Mouse (Mus musculus) frontal cortex, postnatal 36 days (tissue): ENCODE results near the gene Gm38394.

ENCODE experiments used
- DNase-seq, 2 experiments: peaks; one replicate each; pipeline ENCODE4 v3.0.0; 2022; ENCODE audit warnings: low spot score in 2 of 2

The Gm38394 gene

GRCm38 (mm10) chr1:133664203-133664970 is 3.3 kb upstream of the Gm38394 start:
- no peak for DNase-seq

GRCm38 (mm10) chr1:133663427-133663826 is 2.3 kb upstream of the Gm38394 start:
- peak; percentile 23 to 65 for DNase-seq

GRCm38 (mm10) chr1:133662941-133663340 is 1.8 kb upstream of the Gm38394 start:
- no peak for DNase-seq

GRCm38 (mm10) chr1:133660466-133661202 is 484 bp downstream of the Gm38394 start, which contains the start of gene Zbed6:
Zbed6 (minus strand) TSS chr1:133660885.
- peak; percentile 45 to 56 for DNase-seq

- no peak for DNase-seq
These were observed 2.2 kb downstream of the Gm38394 start for GRCm38 (mm10) chr1:133658878-133659277.

- DNase-seq: no peak
These were observed 4.3 kb downstream of the Gm38394 start for GRCm38 (mm10) chr1:133656811-133657210.

GRCm38 (mm10) chr1:133653033-133653432 is 8.1 kb downstream of the Gm38394 start:
- DNase-seq: no peak

GRCm38 (mm10) chr1:133650288-133651055 is 10.6 kb downstream of the Gm38394 start:
- DNase-seq: no peak

- DNase-seq: no peak
These were observed 15.5 kb downstream of the Gm38394 start for GRCm38 (mm10) chr1:133645652-133646051.

GRCm38 (mm10) chr1:133641163-133641562 is 20.0 kb downstream of the Gm38394 start:
- DNase-seq: no peak

GRCm38 (mm10) chr1:133638517-133638916 is 22.6 kb downstream of the Gm38394 start:
- DNase-seq: no peak

GRCm38 (mm10) chr1:133632168-133632567 is 28.9 kb downstream of the Gm38394 start:
- DNase-seq: no peak

- no peak for DNase-seq
These were observed 36.1 kb downstream of the Gm38394 start for GRCm38 (mm10) chr1:133625052-133625451.

- no peak for DNase-seq
These were observed 42.8 kb downstream of the Gm38394 start for GRCm38 (mm10) chr1:133618311-133618710.

GRCm38 (mm10) chr1:133617908-133618307 is 43.2 kb downstream of the Gm38394 start:
- DNase-seq: no peak

GRCm38 (mm10) chr1:133613817-133614216 is 47.3 kb downstream of the Gm38394 start:
- DNase-seq: no peak

- no peak for DNase-seq
These were observed 49.7 kb downstream of the Gm38394 start for GRCm38 (mm10) chr1:133611436-133611835.

GRCm38 (mm10) chr1:133610601-133611000 is 50.5 kb downstream of the Gm38394 start:
- DNase-seq: no peak

- DNase-seq: peak; percentile 93 to 94
These were observed 51.2 kb downstream of the Gm38394 start, which contains the start of gene Snrpe for GRCm38 (mm10) chr1:133609771-133610502. Snrpe (minus strand) TSS chr1:133610291.

- DNase-seq: no peak
These were observed 57.9 kb downstream of the Gm38394 start for GRCm38 (mm10) chr1:133603174-133603573.

- peak; percentile 11 to 36 for DNase-seq
These were observed 64.7 kb downstream of the Gm38394 start for GRCm38 (mm10) chr1:133596298-133597007.
